Mouse (Mus musculus) liver, embryonic 14 days (tissue): ENCODE data around the gene Plcb3. TPM values are rescaled to one million over a fixed set of nuclear protein-coding genes. Genes with fewer than 3 reads are reported as not detected.

Experiments
- polyA plus RNA-seq: library from polyadenylated mRNA; depleted of rRNA; stranded (reverse); fragments of >200 nt; gene quantifications from 2 replicates; pipeline ENCODE4 v1.2.3, GENCODE M21; 2012; rRNA removed

Plcb3 gene
- polyA plus RNA-seq: 7.1 and 7.7 TPM in 2 replicates

DNA sequence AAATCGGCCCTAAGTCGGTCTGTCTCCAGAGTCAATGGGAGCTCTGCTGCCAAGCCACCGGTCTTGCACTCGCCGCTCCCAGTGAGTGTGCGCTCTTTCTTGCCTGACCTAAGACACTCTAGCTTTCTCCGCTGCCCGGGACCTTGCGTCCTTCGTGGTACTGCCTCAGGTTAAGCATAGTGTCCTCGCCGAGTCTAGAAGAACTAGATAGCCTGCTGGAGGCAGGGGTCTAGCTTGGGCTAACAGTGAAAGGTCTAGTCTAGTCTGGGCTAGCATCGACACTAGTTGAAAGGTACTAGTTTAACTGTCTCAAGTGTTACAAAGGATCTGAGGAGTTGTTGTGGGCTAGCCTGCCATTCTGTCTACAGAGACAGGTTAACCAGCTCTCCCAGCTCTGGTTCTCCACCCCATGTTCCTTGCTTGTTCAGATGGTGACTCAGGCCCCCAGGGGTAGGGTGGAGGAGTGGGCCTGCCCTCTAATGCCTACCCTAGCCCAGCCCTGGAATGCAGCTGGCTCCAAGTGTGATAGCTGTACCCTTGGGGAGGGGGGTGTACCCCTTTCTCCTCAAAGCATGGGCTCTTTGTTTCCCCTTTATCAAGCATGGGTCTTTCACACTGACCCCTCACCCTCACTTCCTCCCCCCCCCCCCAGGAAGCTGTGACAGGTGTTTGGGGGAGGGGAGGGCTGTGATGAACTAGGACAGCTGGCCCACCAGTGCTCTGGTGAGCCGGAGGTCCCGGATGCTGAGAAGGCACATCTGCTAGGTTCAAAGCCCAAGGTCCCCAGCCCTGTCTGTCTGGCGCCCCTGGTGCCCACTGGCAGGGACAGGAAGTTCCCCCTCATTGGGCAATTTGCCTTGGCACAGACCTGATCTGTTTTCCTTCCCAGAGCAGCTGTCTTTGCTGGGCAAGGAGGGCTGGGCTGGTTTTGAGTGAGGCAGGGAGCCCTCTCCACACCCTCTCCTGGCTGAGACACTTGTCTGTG, at the start of gene Plcb3:
Gene Plcb3, minus strand, starts transcription at position 934 of the 985 bp plus-strand sequence.

DNA sequence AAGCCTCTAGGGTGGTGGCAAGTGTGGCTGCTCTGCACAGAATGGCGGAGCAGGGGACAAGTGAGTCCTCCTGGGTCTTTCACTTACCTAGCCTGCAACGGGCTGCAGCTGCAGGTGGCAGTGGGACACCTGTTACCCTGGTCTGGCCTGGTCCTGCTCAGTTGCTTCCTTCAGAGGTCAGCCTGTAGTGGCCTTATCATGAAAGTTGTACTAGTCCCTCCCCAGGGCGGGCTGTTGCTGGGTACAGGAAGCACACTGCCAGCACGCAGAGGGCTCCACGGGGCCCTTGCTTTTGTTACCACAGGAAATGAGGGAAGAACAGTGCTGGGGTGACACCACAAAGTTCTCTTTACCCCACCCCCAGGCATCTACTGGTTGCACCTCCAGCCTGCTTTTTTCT, 42.9 kb upstream of the Plcb3 start, which contains the start of gene Fermt3:
Gene Fermt3, minus strand, starts transcription at position 279 of the 400 bp plus-strand sequence.

DNA sequence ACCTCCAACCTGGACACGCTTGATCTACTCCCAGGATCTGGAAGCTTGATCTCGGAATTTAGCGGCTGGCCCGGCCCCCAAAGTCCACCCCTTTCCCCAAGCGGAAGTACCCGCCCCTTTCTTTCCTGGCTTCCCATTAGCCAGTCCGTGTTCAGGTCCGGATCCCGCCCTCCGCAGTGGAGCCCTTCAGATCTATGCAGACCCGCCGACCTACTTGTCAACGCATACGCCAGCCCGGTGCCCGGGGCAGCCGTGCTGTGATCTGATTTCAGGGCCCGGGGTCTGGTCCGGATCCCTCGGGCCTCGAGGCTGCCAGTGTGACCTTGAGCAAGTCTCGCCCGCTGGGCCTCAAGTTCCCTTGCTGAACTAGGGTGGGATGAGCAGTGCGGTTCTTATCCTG, 19.7 kb upstream of the Plcb3 start, which contains the start of the genes Nudt22 and Trpt1:
Gene Nudt22, minus strand, starts transcription at position 112 of the 400 bp plus-strand sequence.
Gene Trpt1, plus strand, starts transcription at position 126 of the 400 bp plus-strand sequence.

DNA sequence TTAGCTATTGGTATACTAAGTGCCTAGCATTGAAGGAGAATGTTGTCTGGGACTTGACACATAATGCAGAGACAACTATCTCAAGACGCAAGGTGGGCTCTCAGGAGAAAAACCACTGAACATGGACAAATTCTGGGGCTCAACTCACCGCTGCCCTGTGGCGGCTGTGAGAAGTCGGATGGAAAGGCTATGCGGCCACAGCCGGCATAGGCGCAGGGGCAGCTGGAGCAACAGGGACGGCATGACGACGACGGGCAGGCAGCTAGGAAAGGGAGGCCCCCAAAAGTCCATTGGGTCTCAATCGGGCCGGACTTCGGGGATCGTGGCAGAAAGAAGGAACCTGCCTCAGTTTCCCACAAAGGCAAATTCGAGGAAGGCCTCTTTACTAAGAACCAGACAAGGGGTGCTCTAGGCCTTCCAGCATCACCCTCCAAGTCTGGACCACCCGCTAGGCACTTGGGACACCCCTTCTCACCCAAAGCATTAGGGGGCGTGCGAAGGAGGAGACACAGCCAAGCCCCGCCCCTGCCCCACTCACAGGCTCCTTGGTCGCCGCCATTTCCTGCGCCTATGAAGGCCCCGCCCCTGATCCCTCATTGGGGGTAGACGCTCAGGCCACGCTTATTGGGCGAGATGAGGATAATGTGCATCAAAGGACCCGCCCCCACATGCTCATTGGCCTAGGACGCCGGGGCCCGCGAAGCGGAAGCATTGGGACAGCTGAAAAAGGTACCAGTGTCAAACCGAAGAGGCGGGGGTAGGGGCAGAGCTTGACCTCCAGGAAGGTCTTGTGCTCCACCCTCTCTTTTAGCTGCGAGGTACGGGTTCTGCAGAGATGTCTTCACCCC, 16.0 kb upstream of the Plcb3 start, which contains the start of gene Dnajc4:
Gene Dnajc4, minus strand, starts transcription at position 562 of the 848 bp plus-strand sequence.

DNA sequence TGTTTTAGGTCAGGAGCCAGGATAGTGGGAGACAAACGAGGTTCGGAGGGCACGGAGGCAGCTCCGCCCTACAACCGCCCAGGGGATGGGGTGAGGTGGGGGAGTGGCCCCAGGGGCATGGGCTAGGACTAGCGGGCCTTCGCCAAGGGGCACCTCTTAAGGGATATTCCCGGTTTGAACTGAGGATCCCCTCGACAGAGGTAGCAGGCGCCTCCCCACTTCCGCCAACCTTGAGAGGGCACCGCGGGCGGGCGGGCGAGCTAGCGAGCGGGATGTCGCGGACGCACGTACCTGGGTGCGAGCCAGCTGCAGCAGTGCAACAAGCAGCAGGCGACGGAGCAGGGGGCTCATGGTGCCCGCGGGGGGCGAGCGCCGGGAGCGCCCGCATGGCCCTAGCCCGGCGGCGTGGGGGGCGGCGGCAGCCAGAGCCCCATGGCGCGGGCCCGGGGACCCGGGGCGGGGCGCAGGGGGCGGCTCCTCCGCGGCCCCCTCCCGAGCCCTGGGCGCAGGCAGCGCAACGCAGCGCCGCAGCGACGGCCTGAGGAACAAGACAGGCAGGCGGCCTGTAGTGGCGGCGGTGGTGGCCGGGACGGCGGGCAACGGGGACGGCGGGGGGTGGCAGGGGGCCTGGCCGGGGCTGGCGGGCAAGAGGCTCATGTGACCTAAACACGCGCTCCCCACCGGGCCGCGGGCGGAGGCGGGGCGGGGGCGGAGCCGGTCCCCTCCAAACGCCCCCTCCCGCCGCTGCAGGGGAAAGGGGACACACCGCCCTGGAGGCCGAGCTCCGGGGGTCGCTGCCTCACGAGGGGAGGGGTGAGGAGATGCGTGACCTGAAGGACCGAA, 11.0 kb upstream of the Plcb3 start, which contains the start of gene Vegfb:
Gene Vegfb, minus strand, starts transcription at position 591 of the 843 bp plus-strand sequence.

DNA sequence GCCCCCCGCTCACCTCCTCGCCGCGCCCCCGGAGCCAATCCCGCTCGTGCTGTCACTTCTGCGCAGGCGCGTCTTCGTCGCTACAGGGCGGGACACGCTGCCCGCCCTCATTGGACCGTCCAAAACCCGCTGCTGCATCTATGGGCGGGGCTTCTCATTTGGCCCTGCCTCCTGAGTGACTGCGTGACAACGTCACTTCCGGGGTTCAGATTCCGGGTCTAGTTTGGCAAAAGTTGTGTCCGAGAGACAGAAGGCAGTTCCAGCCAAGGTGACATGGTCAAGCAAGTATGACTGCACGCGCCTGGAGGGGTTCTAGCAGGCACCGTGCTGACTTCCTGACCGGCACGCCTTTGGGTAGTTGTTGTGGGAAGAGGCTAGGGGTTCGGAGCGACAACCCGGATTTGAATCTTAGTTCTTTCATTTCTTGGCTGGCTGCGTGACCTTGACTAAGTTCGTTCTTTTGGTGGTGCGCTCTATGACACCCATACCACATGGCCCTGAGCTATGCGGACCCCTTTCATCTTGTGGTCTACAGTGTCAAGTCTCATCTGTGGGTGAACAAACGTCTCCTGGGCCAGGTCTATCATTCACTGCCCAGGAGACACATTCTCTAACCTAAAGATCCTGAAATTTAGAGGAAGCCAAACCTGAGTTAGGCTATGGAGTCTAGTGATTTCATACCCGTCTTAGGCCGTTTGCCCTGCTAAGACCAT, 4.3 kb upstream of the Plcb3 start, which contains the start of gene Fkbp2:
Gene Fkbp2, minus strand, starts transcription at position 121 of the 713 bp plus-strand sequence.

DNA sequence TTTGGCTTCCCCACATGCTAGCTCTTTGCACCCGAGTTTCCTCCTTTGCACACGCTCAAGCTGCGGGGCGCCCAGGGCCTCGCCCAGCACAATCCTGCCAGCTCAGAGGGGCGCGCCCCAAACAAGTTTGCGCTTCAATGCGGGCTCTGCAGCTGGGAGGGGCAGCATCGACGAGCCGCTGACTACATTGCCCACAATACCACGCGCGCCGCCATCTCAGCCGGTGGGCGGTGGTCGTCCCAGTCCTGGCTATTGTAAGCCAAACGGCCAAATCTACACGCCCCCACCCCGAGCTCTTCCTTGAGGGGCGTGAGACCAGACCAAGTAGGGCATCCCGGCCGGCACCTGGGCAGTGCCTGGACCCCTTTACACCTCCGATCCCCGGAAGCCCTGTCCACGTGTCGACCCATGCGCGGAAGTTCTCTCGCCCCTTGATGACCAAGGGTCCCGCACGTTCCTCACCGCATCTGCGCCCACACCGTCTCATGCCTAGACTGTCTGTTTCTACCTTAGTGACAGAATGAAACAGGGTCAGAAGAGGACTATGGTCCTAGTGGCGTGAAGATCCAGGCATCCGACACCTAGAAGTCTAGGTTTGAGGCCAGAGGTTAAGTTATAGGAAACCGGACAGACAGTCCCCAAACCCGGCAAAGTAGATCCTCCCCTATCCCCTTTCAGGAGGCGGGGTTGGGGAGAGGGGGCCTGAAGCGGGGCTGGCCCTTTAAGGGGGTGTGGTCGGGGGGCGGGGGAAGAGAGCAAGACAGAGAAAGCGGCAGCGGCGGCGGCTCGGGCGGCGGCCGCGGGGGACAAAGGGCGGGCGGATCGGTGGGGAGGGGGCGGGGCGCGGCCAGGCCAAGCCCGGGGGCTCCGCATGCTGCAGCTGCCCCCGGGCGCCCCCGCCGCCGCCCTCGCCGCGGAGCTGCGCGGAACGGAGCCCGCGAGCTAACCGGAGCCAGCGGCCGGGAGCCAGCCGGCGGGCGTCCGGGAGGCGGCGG, 1.8 kb downstream of the Plcb3 start, which contains the start of gene Ppp1r14b:
Gene Ppp1r14b, plus strand, starts transcription at position 758 of the 995 bp plus-strand sequence.

DNA sequence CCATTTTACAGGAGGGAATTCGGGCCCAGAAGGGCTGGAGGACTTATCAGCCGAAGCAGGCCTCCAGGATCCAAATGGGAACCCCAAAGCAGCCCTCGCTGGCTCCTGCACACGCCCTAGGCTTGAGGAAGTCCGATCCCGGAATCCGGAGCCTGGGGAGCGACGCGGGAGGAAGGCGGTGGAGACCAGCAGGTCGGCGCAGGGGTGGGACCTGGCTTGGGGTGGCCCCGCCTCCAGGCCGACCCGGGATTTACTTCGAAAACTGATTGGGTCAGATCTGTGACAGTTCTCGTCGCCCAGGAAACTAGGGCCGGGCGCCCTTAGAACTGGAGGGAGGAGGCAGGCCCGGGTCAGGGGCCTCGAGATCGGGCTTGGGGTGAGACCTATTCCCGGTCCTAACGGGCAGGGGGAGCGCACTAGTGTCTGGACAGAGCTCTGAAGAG, 34.0 kb downstream of the Plcb3 start, which contains the start of gene Gpr137:
Gene Gpr137, minus strand, starts transcription at position 232 of the 443 bp plus-strand sequence.

DNA sequence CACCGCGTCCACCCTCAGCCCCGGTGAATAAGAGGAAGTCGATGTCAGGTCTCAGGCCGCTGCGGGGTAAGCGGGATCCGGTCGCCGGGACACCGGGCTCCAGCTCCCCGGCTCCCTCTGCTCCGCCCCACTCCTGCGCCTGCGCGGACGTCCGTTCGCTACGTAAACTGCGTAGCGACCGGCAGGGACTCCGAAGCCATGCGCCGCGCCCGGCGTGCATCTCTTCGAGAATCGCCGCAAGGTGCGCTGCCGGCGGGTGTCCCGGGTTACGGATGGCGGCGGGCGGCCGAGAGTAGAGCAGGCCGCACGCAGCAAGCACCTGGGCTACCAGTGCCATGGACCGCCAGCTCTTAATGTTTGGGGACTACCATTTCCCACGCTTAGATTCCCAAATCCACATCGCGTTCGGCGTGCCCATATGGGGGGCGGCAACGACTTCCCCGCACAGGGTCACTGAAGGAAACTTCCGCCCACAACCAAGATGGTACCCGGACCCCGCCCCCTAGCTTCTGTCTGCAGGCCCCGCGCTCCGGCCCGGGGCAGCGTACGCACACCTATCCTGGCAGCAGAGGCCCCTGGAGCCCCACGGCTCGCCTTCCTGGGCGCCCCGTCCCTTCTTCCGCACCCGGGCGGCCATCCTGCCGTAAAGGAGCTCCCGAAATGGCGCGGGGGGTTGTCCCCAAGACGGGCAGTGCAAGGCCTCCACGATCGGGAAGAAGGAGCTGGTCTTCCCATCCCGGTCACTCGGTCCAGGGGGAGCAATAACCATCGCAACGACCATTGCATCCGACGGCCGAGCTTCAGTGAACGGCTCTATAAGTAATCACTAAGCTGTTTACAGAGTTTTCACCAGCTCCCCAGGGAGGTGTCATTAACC, 34.7 kb downstream of the Plcb3 start, which contains the start of gene Bad:
Gene Bad, plus strand, starts transcription at position 490 of the 877 bp plus-strand sequence.

DNA sequence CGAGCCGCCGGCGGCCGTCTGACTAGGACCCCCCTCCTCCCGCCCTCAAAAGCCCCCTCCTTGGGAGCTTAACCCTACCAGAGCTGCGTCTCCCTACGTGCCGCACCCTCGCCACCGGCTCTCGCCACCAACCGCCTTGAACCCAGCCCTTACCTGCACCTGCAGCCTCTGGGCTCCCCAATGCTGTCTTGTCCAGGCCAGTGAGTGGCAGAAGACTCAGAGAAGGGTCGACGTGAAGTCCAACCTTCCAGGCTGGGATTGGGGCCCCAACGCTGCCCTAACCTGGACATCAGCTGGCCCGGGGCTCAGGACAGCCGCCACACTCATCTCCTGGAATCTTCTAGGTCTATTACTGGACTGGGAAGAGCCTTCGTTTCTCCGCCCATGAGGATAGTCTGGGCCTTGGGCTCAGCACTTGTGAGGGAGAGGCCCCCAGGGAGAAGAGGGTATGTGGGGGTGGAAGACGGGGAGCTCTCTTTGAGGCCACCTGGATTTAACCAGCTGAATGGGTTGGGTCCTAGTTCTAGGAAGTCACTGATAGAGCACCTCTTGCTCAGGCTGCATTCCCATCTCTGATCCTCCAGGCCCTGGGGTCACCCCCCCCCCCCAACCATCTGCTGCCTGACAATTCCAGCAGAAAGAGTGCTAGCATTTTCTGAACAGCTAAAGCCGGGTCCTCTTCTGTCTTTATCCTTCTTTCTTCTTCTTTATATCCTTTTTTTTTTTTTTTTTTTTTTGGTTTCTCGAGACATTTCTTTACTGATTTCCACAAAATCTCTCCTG, 41.9 kb downstream of the Plcb3 start, which contains the start of gene Kcnk4:
Gene Kcnk4, minus strand, starts transcription at position 321 of the 783 bp plus-strand sequence.

DNA sequence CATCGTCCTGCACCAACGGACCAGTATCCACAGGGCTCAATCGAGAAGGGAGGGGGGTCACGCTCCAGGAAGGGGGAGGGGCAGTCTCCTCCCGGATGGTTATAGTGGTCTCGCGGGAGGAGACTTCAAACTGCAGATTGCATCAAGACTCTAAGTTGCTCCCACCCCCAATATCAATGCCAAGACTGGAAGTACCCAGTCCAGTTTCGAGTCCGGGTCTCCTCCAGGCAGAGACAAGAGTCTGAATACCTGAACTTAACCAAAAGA, 51.0 kb downstream of the Plcb3 start, which contains the start of gene Catsperz:
Gene Catsperz, minus strand, starts transcription at position 74 of the 267 bp plus-strand sequence.

DNA sequence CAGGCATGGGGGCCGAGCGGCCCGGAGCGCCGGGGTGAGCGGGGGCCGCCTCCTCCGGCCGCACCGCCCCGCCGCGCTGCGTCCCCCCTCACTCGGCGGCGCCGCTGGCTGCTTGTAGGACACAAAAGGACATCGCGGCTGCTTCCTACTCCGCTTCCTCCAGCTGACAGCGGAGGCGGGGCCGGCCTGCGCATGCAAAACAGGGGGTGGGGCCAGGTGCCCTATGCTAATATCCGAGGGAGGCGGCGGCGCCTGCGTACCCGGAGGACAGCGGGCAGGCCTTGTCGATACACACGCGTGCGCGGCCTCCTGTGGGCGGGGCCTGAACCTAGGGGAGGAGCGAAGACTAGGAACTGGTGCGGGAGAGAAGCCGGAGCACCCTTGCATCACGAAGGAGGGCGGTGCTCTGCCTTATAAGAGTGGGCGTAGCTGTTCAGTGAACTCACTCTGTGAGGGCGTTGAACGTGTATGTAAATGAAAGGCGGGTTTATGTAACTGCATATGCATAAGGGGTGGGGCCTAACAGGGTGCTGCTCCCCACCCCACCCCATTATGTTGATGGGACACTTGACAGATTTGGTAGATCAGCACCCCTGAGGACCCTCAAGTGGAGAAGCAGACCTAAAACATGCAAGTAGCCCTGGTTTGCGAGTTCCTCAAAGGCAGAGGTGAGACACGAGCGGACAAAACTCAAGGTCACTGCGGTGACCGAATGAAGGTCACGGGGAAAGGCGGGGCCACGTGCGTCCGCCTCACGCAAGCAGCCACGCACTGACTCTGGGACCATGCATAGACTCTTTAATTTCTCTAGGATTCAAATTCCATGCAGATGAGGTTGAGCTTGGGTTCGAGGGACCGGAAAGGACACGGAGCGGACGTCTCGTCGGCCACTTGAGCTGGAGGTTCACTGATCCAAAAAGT, 54.4 kb downstream of the Plcb3 start, which contains the start of gene Esrra:
Gene Esrra, minus strand, starts transcription at position 167 of the 921 bp plus-strand sequence.

DNA sequence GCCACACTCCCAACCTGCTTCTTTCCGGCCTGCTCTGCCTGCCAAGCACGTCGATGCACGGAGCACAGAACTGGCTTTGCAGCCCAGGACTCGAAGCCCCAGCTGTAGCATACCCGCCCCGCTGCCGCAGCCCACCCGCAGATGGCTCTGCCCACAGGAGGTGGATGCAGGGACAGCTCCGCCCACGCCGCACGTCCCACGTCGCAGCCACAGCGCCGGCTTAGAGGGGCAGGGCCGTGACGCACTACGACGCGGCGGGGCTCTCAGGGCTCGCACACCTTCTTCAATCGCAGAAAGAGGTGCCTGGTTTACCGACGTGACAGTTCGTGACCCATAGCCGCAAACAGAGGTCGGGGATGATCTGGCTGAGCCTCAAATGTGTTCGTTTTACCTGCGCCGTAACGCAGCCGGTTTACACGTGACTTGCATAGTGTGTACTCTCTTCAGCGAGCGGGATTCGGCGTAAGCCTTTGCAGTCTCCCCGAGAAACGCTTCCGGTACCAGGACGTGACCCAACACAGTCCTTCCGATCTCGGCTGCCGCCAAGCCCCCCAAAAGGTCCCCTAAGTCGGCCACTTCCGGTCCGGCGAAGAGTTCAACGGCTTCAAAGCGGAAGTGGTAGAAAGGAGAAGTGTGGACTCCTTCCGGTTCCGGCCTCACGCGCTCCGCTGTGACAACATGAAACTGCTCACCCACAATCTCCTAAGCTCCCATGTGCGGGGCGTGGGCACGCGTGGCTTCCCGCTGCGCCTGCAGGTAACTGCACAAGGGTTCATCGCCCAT, 66.6 kb downstream of the Plcb3 start, which contains the start of the genes Trmt112 and Prdx5:
Gene Trmt112, plus strand, starts transcription at position 192 of the 783 bp plus-strand sequence.
Gene Prdx5, minus strand, starts transcription at position 600 of the 783 bp plus-strand sequence.

